Mouse (Mus musculus): ENCODE results near the gene Ttll4.

Ttll4 gene

DNA sequence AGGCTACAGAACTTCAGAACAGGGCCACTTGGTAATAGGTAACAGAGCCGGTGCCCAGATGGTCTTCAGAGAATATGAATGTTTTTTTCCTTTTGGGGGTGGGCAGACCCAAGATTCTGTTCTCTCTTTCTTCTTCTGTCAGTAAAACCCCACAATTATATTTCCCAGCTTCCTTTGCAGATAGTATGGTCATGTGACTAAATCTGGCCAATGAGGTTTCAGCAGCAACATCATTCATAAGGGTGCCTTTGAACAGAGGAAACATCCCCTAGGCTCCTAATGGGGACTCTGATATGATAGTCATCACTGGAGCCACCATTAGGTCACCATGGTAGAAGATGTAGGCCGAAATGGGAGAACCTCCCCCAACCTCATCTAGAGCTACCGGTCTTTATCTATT, 91.3 kb downstream of the Ttll4 start:
- no peak for DNase-seq (ENCODE audit: low read depth, low spot score)

Data from WW6 (cell line).